Mouse (Mus musculus): Measurements from ENCODE around the gene 1190002N15Rik. TPM values are rescaled to one million over a fixed set of nuclear protein-coding genes. Genes with fewer than 3 reads are reported as not detected.

Gene 1190002N15Rik
- total and polyA plus RNA-seq, 3 experiments: 4.7 to 8.8 TPM; not detected in 1

- H3K9me3 ChIP-seq (replicated peaks; ENCODE audit: insufficient read depth, low read length): no peaks in the 10 kb centered on the region
- no peak overlapping the region for H3K9ac ChIP-seq (ENCODE audit: control insufficient read depth, low read depth, low read length, poor library complexity, severe bottlenecking)
- H3K79me2 ChIP-seq (ENCODE audit: control insufficient read depth, insufficient read depth, low read length, poor library complexity): peaks cover 17% of the 10 kb centered on the region
- no peak overlapping the region for H3K4me3 ChIP-seq (ENCODE audit: control insufficient read depth in 1 of 2, insufficient read depth in 1 of 2, low read depth in 2 of 2, low read length in 2 of 2)
- peaks cover 8 to 9% of the 10 kb centered on the region in 2 experiments for H3K4me1 ChIP-seq (ENCODE audit: control insufficient read depth in 1 of 2, insufficient read depth in 2 of 2, low read length in 2 of 2)
- peaks cover 0 to 20% of the 10 kb centered on the region in 2 experiments; a peak in 2 of 4 replicates for H3K36me3 ChIP-seq (ENCODE audit: control insufficient read depth in 1 of 2, insufficient read depth in 2 of 2, low read length in 2 of 2)
- H3K27ac ChIP-seq (ENCODE audit: control insufficient read depth, low read depth, low read length): no peak overlapping the region
- TF ChIP-seq MAZ (IDR thresholded peaks at IDR 0.05; ENCODE audit: low read depth, low read length) (no peak), RAD21 (IDR thresholded peaks at IDR 0.05; ENCODE audit: low read depth, low read length) (peak; percentile 11; the same call in 1 of the 2 replicates), SMC3 (IDR thresholded peaks at IDR 0.05; ENCODE audit: low read depth, low read length) (peak; percentile 13; the same call in 1 of the 2 replicates), CTCF (IDR thresholded peaks at IDR 0.05 in 2 of 3, conservative IDR thresholded peaks at IDR 0.05 in 1 of 3; ENCODE audit: control insufficient read depth in 1 of 3, insufficient read depth in 1 of 3, low read depth in 2 of 3, low read length in 3 of 3, poor library complexity in 1 of 3, severe bottlenecking in 1 of 3) (peak in 1 of 3 experiments; percentile 25; a peak in 1 of 6 replicates), E2F4 (IDR thresholded peaks at IDR 0.05; ENCODE audit: borderline replicate concordance, low read depth, low read length) (no peak)
- no peak for DNase-seq (ENCODE audit: low read depth, low spot score)
- no peaks in the 10 kb centered on the region for H3K27me3 ChIP-seq (ENCODE audit: control insufficient read depth in 1 of 2, insufficient read depth in 2 of 2, low read length in 2 of 2)
Observed at GRCm38 (mm10) chr9:94534795-94535194, 3.1 kb downstream of the 1190002N15Rik start.

DNA sequence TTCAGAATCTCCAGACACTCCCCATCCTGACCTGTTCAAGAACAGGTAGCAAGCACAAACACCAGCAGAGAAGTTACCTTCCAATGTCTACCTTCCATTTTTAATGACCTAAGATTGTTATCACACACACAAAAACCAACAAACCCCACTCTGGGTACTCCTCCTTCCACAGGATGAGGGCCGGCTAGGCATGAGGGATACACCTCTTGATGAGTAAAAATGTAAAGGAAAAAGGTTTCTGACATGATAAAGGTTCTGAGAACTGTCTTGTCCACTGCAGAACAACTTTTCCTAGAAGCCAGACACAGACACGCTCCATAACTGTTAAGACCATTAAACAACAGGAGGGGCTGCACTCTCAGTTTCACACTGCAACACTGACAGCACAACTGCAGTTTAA, 3.7 kb downstream of the 1190002N15Rik start:
- TF ChIP-seq SMC3 (IDR thresholded peaks at IDR 0.05; ENCODE audit: low read depth, low read length) (no peak), USF1 (IDR thresholded peaks at IDR 0.05; ENCODE audit: low read depth, low read length) (no peak), MEF2A (IDR thresholded peaks at IDR 0.05; ENCODE audit: extremely low read depth, insufficient replicate concordance, low read depth, low read length, poor library complexity, severe bottlenecking) (no peak), POLR2A (IDR thresholded peaks at IDR 0.05; ENCODE audit: control insufficient read depth in 1 of 2, insufficient read depth in 1 of 2, low read depth in 1 of 2, low read length in 2 of 2, poor library complexity in 1 of 2) (no peak)
- no peaks in the 10 kb centered on the region for H3K9me3 ChIP-seq (replicated peaks; ENCODE audit: insufficient read depth, low read length)
- H3K9ac ChIP-seq (ENCODE audit: control insufficient read depth, low read depth, low read length, poor library complexity, severe bottlenecking): no peak overlapping the region
- H3K36me3 ChIP-seq (ENCODE audit: control insufficient read depth in 1 of 2, insufficient read depth in 2 of 2, low read length in 2 of 2): peaks cover 0 to 20% of the 10 kb centered on the region in 2 experiments; a peak in 2 of 4 replicates
- H3K27ac ChIP-seq (ENCODE audit: control insufficient read depth, low read depth, low read length): no peak overlapping the region
- peaks cover 17% of the 10 kb centered on the region for H3K79me2 ChIP-seq (ENCODE audit: control insufficient read depth, insufficient read depth, low read length, poor library complexity)
- no peak for DNase-seq (ENCODE audit: low read depth, low spot score)
- H3K4me3 ChIP-seq (ENCODE audit: control insufficient read depth in 1 of 2, insufficient read depth in 1 of 2, low read depth in 2 of 2, low read length in 2 of 2): no peak overlapping the region
- peaks cover 4 to 12% of the 10 kb centered on the region in 2 experiments; a peak in 3 of 4 replicates for H3K4me1 ChIP-seq (ENCODE audit: control insufficient read depth in 1 of 2, insufficient read depth in 2 of 2, low read length in 2 of 2)
- H3K27me3 ChIP-seq (ENCODE audit: control insufficient read depth in 1 of 2, insufficient read depth in 2 of 2, low read length in 2 of 2): no peaks in the 10 kb centered on the region

DNA sequence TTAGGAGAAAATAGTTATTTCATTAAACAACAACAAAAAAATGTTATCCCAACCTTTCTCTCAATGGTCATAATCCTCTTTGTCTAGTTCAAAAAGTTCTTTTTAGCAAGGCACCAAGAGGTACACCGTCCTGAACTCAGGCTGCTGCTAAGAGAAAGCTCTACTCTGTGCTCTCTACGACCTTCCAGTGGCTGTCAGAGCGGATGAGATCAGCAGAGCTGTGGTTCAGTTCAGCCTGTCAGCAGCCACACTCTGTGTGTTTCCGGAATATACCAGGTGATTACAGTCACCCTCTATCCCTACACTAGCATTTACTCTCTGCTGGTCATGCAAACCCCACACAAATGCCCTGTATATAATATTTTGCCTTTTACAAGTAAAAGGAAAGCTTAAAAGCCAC, 4.2 kb downstream of the 1190002N15Rik start:
- Histone ChIP-seq H3K4me3 (ENCODE audit: control insufficient read depth in 1 of 2, insufficient read depth in 1 of 2, low read depth in 2 of 2, low read length in 2 of 2) (no peak overlapping the region), H3K9ac (ENCODE audit: control insufficient read depth, low read depth, low read length, poor library complexity, severe bottlenecking) (no peak overlapping the region), H3K79me2 (ENCODE audit: control insufficient read depth, insufficient read depth, low read length, poor library complexity) (peaks cover 17% of the 10 kb centered on the region), H3K36me3 (ENCODE audit: control insufficient read depth in 1 of 2, insufficient read depth in 2 of 2, low read length in 2 of 2) (peaks cover 0 to 21% of the 10 kb centered on the region in 2 experiments; a peak in 2 of 4 replicates), H3K27ac (ENCODE audit: control insufficient read depth, low read depth, low read length) (no peak overlapping the region), H3K4me1 (ENCODE audit: control insufficient read depth in 1 of 2, insufficient read depth in 2 of 2, low read length in 2 of 2) (peaks cover 3 to 16% of the 10 kb centered on the region in 2 experiments; a peak in 3 of 4 replicates), H3K27me3 (ENCODE audit: control insufficient read depth in 1 of 2, insufficient read depth in 2 of 2, low read length in 2 of 2) (no peaks in the 10 kb centered on the region), H3K9me3 (replicated peaks; ENCODE audit: insufficient read depth, low read length) (no peaks in the 10 kb centered on the region)
- no peak for DNase-seq (ENCODE audit: low read depth, low spot score)
- TF ChIP-seq MAFK (IDR thresholded peaks at IDR 0.05; ENCODE audit: borderline replicate concordance, low read depth, low read length): no peak
- TF ChIP-seq JUND (IDR thresholded peaks at IDR 0.05; ENCODE audit: low read depth, low read length): no peak
- TF ChIP-seq MYB (IDR thresholded peaks at IDR 0.05; ENCODE audit: low read depth, low read length): no peak
- TF ChIP-seq BHLHE40 (IDR thresholded peaks at IDR 0.05; ENCODE audit: borderline replicate concordance, low read depth, low read length): no peak
- no peak for TF ChIP-seq NELFE (IDR thresholded peaks at IDR 0.05; ENCODE audit: low read depth, low read length)

Measured in MEL (cell line).